Mouse (Mus musculus): ENCODE results near the gene Vnn3.

DNA sequence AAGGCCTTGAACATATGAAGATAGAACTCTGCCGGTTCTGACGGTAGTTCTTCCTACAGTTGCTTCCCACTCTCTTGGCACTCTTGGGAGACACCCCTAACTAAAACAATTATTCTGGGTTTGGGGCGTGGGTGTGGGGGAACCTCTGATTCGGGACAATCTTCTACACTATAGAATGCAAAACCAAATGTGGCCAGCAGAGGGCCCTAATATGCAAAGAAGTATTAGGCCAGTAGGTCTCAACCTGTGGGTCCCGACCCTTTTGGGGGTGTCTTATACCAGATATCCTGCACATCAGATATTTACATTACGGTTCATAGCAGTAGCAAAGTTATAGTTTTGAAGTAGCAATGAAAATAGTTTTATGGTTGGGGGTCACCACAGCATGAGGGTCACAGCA is 29.4 kb downstream of the Vnn3 start:
- peak; percentile 43; the same call in 1 of the 2 replicates for TF ChIP-seq CTCF (IDR thresholded peaks at IDR 0.05; ENCODE audit: extremely low read depth, insufficient read length, insufficient replicate concordance, low read depth, low read length)
- TF ChIP-seq POLR2A (IDR thresholded peaks at IDR 0.05; ENCODE audit: low read depth, low read length) = no peak
